Mouse (Mus musculus) urinary bladder, postnatal 4 days (tissue): ENCODE data around the gene Rpgr.

Experiments used
- DNase-seq, 2 experiments: peaks; one replicate each; pipeline ENCODE4 v3.0.0; 2021 to 2022; ENCODE audit warnings: low spot score in 2 of 2

The Rpgr gene

GRCm38 (mm10) chrX:10216410-10216949 is at the start of gene Rpgr:
Gene Rpgr, minus strand, starts transcription at chrX:10216920.
- DNase-seq = peak; percentile 88

DNA sequence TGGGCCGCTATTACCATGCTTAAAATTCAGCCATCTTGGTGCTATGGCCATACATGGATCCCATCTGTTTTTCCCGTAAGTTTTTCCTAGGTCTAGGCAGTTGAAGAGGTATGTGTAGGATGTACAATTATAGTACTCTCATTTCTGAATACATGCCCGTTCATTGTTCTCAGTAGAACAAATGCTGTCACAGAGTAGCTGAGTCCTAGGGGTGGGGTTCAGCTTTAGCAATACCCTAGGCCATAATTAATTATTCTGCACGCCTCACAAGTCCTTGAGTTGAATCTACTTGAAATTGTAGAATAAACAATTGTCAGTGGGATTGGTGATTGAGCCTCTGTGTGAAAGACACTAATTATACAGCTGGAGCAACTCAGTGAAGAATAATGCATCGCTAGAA is 41.5 kb upstream of the Rpgr start:
- DNase-seq = no peak

DNA sequence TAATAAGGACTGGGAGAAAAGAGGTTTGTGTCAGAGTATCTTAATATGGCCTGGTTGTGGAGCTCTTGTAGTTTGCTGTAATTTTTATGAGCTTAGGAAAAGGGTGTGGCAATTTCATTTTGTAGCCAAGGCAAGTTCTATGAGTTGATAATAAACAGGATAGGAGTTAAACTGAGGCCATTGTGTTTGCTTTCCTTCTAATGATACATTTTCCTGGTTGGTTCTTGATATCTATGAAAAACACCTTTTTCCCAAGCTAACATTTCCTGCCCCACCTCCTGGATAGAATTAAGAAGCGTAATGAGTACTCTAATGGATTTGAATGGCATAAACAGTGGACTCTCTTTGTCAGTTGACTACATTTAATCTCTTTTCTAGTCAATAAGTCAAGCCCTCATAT is 41.1 kb upstream of the Rpgr start:
- DNase-seq = no peak

DNA sequence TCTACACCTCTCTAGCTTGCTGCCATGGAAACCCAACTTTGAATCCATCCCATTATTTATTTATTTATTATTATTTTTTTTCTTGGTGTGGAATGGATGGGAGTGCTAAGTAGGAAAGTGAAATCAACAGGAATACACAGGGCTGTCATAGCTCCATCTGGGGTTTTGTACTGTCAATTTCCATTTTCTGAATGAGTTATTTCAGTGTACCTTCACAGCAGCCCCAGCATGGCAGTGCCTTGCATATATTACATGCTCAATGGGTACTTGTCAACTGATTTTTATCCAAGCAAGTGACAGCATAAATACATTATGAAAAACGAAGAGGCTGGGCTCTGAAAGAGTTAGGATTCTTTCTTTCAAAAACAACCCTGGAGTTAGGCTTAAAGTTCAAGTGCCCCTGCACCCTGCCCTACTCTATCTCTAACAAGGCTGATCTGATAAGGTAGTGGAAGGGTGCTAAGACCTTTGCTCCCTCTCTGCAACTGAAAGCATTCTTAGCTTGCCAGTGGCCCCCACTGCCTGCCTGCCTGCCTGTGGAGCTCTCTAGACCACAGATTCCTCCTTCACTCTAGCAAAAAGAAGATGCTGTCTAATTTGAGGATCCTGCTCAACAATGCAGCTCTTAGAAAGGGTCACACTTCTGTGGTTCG is 35.3 kb upstream of the Rpgr start, which contains the start of gene Otc:
TSS of gene Otc (plus strand) at position 454 of the 653 bp plus-strand sequence.
- DNase-seq = no peak

GRCm38 (mm10) chrX:10251357-10251756 is 34.6 kb upstream of the Rpgr start:
- no peak for DNase-seq

- DNase-seq = no peak
Measured at GRCm38 (mm10) chrX:10243916-10244315, 27.2 kb upstream of the Rpgr start.

- DNase-seq = no peak
Measured at GRCm38 (mm10) chrX:10239515-10239914, 22.8 kb upstream of the Rpgr start.

DNA sequence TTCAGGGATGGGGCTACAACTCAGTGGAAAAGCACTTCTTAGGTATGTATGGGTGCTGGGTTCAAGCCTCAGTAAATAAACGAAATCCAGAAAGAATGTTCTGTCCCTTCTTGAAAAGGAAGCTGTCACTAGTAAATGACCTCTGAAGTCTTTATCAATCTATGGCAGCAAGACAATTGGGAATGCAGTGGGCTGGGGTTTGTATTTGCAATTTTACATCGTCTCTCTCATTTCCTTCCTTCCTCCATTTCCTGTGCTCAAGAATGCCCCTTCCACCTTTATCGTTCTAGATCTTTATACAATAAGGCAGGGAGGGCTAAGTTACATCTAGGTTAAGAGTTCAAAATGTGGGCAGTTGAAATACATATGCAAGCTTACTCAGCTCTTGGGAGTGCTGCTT is 17.9 kb upstream of the Rpgr start:
- no peak for DNase-seq

DNA sequence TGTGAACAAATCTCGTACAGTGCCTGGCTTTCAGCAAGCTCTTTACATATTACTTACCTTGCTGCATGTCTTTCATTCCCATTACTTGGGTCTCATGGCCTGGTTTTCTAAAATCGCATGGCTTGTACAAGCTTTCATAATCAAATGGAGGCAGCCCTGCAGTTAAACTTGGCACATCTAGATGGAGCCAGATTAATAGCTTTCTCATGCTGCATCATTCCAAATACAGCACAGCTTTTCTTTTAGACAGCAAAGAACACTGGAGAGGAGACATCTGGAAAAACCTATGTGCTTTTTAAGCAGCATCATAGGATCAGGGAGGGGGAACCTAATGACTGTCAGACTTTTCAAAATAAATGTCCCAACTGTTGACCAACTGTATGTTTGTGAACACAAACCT is 16.3 kb upstream of the Rpgr start:
- no peak for DNase-seq

DNA sequence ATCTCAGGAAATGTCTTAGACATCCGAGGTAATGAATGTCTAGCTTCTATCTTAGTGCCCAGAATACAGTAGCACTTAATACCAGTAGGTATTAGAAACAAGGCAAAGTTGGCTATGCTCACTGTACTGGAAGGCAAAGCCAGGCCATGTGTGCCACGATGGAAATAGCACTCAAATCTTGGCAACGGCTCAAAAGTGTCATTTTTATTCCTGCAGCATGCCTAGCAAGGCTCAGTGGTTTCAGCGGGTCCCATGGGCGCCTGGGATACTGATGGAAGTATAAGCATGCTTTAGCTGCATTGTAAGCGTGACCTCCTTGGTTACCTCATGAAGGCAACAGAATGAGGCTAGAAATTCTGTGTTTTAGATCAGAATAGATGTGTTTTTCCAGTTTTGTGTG is 2.6 kb upstream of the Rpgr start:
- DNase-seq = no peak

- no peak for DNase-seq
Measured at GRCm38 (mm10) chrX:10215972-10216371, 748 bp downstream of the Rpgr start.

GRCm38 (mm10) chrX:10205937-10206336 is 10.8 kb downstream of the Rpgr start:
- no peak for DNase-seq

GRCm38 (mm10) chrX:10201289-10201688 is 15.4 kb downstream of the Rpgr start:
- DNase-seq = peak in 1 of 2 experiments; percentile 62

- DNase-seq = no peak
Measured at GRCm38 (mm10) chrX:10152390-10152789, 64.3 kb downstream of the Rpgr start.

- no peak for DNase-seq
Measured at GRCm38 (mm10) chrX:10117065-10117719, 99.5 kb downstream of the Rpgr start, which contains the start of gene Srpx. Gene Srpx, minus strand, starts transcription at chrX:10117709.

GRCm38 (mm10) chrX:10115780-10116179 is 100.9 kb downstream of the Rpgr start:
- no peak for DNase-seq

DNA sequence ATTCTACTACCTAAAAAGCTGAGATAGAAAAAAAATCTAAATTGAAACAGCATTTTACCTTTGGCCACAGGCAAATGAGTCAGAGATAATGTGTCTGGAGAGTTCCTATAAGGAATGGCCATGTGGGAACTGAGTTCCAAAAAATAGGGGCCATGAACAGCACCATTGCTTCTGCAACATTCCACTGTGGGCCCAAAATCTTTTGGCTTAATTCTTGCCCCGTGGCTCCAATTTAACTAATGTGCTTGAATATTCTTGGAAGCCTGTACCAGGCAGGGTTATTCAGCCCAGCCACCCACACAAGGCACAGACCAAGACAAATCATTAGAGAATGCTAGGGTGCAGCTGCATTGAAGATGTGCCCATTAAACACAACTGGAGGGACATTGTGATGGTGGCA is 106.0 kb downstream of the Rpgr start:
- DNase-seq = no peak

- DNase-seq = no peak
Measured at GRCm38 (mm10) chrX:10108558-10108957, 108.2 kb downstream of the Rpgr start.

DNA sequence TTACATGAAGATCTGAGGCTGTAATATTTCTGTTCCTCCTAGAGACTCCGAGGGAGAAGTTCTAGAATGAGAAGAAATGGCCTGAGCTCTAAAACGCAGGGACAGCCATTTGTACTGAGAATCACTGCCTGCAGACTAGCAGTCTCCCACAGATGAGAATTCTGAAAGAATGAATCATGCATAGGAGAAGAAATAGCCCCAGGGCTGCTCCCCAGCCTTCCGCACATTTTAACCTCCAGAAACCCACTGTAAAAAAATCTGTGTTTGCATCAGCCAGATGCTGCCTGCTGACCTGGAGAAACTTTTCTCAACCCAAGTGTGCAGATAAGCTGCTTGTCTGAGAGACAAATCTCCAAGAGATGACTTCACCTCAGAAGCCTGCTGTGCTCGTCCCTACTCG is 111.2 kb downstream of the Rpgr start:
- DNase-seq = no peak

- DNase-seq = no peak
Measured at GRCm38 (mm10) chrX:10102739-10103138, 114.0 kb downstream of the Rpgr start.

- DNase-seq = no peak
Measured at GRCm38 (mm10) chrX:10095797-10096196, 120.9 kb downstream of the Rpgr start.

GRCm38 (mm10) chrX:10080385-10080784 is 136.3 kb downstream of the Rpgr start:
- no peak for DNase-seq

DNA sequence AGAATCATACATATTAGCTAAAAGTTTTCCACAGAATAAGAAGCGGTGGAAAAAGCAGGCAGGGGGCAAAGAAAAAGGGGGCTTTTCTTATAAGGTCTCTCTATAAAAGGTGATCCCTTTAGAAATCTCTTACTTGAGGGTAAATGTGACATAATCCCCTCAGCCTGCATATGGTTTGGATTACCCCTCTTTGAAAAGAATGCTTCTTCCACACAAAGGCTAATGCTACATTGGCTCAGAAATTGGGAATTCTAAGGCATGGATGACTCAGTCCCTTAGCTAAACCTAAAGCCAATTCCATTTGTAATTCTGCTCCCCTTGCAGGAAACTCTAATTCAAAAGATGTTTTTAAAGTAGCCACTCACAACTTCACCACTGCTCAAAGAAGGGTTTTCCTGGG is 136.7 kb downstream of the Rpgr start:
- DNase-seq = no peak
